Mouse (Mus musculus) myocyte (in vitro differentiated cells): ENCODE data around the gene Ppdpf. TPM values are rescaled to one million over a fixed set of nuclear protein-coding genes. Genes with fewer than 3 reads are reported as not detected.

ENCODE experiments used
- H3K27me3 ChIP-seq: one replicate; pipeline ENCODE4 v1.6.1; 2011; ENCODE audit not compliant: control insufficient read depth, insufficient read depth, insufficient read length
- H3K36me3 ChIP-seq: one replicate; pipeline ENCODE4 v1.6.1; 2011; ENCODE audit not compliant: control insufficient read depth, insufficient read depth
- H3K4me2 ChIP-seq: one replicate; pipeline ENCODE4 v1.6.1; 2011; ENCODE audit warnings: low read depth, control low read depth
- H3K4me3 ChIP-seq: one replicate; pipeline ENCODE4 v1.5.1; 2011; ENCODE audit warnings: mild to moderate bottlenecking, control low read depth, moderate library complexity
- H3K79me2 ChIP-seq: one replicate; pipeline ENCODE4 v1.6.1; 2011; ENCODE audit not compliant: control insufficient read depth, insufficient read depth
- H3ac ChIP-seq: one replicate; pipeline ENCODE4 v1.6.1; 2011; ENCODE audit not compliant: control insufficient read depth, insufficient read length
- CEBPB ChIP-seq: IDR thresholded peaks from 2 replicates; pipeline ENCODE4 v1.6.1; 2011; ENCODE audit warnings: mild to moderate bottlenecking, moderate library complexity; ENCODE audit not compliant: poor library complexity, insufficient read depth, severe bottlenecking
- E2F4 ChIP-seq: IDR thresholded peaks from one replicate; pipeline ENCODE4 v1.6.1; 2011; ENCODE audit warnings: mild to moderate bottlenecking, control low read depth, moderate library complexity; ENCODE audit not compliant: insufficient read depth
- MAX ChIP-seq: IDR thresholded peaks from one replicate; pipeline ENCODE4 v1.6.1; 2011; ENCODE audit warnings: low read depth, mild to moderate bottlenecking, control low read depth
- MYOD1 ChIP-seq, 3 experiments: IDR thresholded peaks; one replicate each; pipeline ENCODE4 v1.6.1; 2011; ENCODE audit warnings: control low read depth in 2 of 3, low read depth in 2 of 3, mild to moderate bottlenecking in 2 of 3, moderate library complexity in 1 of 3; ENCODE audit not compliant: insufficient read length in 2 of 3, control insufficient read depth in 1 of 3
- MYOG ChIP-seq, 3 experiments: IDR thresholded peaks; one replicate each; pipeline ENCODE4 v1.6.1; 2011; ENCODE audit warnings: control low read depth in 2 of 3, low read depth in 2 of 3, mild to moderate bottlenecking in 2 of 3; ENCODE audit not compliant: insufficient read length in 2 of 3, control insufficient read depth in 1 of 3, insufficient read depth in 1 of 3
- POLR2A ChIP-seq: IDR thresholded peaks from one replicate; pipeline ENCODE4 v1.6.1; 2011; ENCODE audit warnings: low read depth, mild to moderate bottlenecking, control low read depth, moderate library complexity; ENCODE audit not compliant: insufficient read length
- POLR2AphosphoS2 ChIP-seq: IDR thresholded peaks from one replicate; pipeline ENCODE4 v1.6.1; 2011; ENCODE audit warnings: low read depth, control low read depth; ENCODE audit not compliant: insufficient read length
- REST ChIP-seq: IDR thresholded peaks from one replicate; pipeline ENCODE4 v1.6.1; 2011; ENCODE audit warnings: mild to moderate bottlenecking, control low read depth, moderate library complexity; ENCODE audit not compliant: insufficient read depth, insufficient read length
- SRF ChIP-seq: IDR thresholded peaks from one replicate; pipeline ENCODE4 v1.6.1; 2011; ENCODE audit warnings: low read depth; ENCODE audit not compliant: control insufficient read depth, insufficient read length
- TCF12 ChIP-seq: IDR thresholded peaks from one replicate; pipeline ENCODE4 v1.6.1; 2011; ENCODE audit warnings: mild to moderate bottlenecking, control low read depth; ENCODE audit not compliant: poor library complexity, insufficient read depth, severe bottlenecking
- TCF3 ChIP-seq: IDR thresholded peaks from one replicate; pipeline ENCODE4 v1.6.1; 2011; ENCODE audit warnings: low read depth, control low read depth; ENCODE audit not compliant: insufficient read length
- USF1 ChIP-seq: IDR thresholded peaks from one replicate; pipeline ENCODE4 v1.6.1; 2011; ENCODE audit warnings: low read depth, mild to moderate bottlenecking, control low read depth, moderate library complexity
- polyA plus RNA-seq: library from polyadenylated mRNA; unstranded; fragments of >200 nt; fragmentation: generic; extraction: Trizol; gene quantifications from one replicate; pipeline ENCODE4 v1.2.1, GENCODE M21; 2012; ENCODE audit warnings: missing spikeins

Gene Ppdpf
- polyA plus RNA-seq, 1 experiment: 43.4 TPM

DNA sequence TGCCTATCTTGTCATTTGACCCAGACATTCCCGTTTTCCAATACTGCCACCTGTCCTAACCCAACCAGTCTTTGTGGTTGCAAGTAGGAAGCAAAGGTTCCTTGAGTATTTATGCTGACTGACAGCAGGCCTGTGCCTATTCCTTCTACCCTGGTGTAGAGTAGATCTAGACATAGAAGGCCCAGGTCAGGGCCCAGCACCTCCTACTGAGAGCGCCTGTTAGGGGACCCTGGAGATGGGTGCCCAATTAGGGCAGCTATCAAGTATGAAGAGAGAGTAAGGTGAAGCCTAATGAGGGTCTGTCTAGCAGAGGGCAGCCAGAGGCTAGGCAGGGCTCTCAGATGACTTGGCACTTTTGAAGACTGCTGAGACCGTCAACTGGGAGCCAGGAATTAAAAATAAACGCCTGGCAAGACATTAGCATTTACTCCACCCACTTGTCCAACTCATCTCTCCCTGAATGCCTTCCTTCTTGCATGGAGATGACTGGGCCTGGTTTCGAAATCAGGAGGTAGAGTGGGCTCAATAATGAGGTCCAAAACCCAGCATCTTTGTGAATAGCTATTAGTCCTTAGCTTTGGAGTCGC is 29.2 kb upstream of the Ppdpf start:
- TF ChIP-seq MYOG (IDR thresholded peaks at IDR 0.05; ENCODE audit: control insufficient read depth in 1 of 3, insufficient read depth in 1 of 3, insufficient read length in 2 of 3, low read depth in 2 of 3) (no peak), MAX (no peak), TCF12 (no peak), MYOD1 (IDR thresholded peaks at IDR 0.05; ENCODE audit: control insufficient read depth in 1 of 3, insufficient read length in 2 of 3, low read depth in 2 of 3) (no peak), SRF (no peak), TCF3 (no peak), USF1 (no peak), E2F4 (no peak), POLR2AphosphoS2 (no peak), REST (no peak), CEBPB (no peak)
- H3ac ChIP-seq: no peak overlapping the region
- no peaks in the 10 kb centered on the region for H3K36me3 ChIP-seq
- peaks cover 43% of the 10 kb centered on the region for H3K27me3 ChIP-seq
- H3K4me3 ChIP-seq: no peak overlapping the region
- no peak overlapping the region for H3K4me2 ChIP-seq
- H3K79me2 ChIP-seq: no peaks in the 10 kb centered on the region

DNA sequence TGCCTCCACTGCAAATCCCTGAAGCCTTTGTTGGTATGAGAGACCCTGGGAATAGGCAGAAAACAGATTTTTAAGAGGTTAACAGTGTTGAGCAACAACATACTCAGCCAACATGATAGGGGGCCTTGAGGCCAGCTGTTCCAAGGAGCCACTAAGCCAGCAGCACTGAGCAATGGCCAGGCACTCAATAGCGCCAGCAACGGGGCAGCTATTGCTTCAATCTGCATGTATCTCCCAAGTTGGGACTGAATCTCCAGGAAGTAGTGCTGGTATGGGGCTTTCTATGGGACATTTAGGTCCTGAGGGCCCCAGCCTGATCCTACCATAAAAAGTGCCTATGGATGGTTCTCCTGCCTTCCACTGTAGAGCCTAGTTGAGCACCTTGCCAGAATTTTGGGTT is 28.6 kb upstream of the Ppdpf start:
- no peak overlapping the region for H3ac ChIP-seq
- H3K27me3 ChIP-seq: peaks cover 37% of the 10 kb centered on the region
- no peak overlapping the region for H3K4me2 ChIP-seq
- H3K36me3 ChIP-seq: no peaks in the 10 kb centered on the region
- H3K79me2 ChIP-seq: no peaks in the 10 kb centered on the region
- TF ChIP-seq SRF (no peak), REST (no peak), CEBPB (no peak), TCF12 (no peak)
- no peak overlapping the region for H3K4me3 ChIP-seq

- Histone ChIP-seq H3K79me2 (no peaks in the 10 kb centered on the region), H3K4me3 (no peak overlapping the region), H3K36me3 (no peaks in the 10 kb centered on the region), H3K27me3 (peaks cover 35% of the 10 kb centered on the region), H3ac (no peak overlapping the region), H3K4me2 (no peak overlapping the region)
- TF ChIP-seq TCF3 (no peak), REST (no peak), POLR2AphosphoS2 (no peak), TCF12 (no peak), MYOD1 (IDR thresholded peaks at IDR 0.05; ENCODE audit: control insufficient read depth in 1 of 3, insufficient read length in 2 of 3, low read depth in 2 of 3) (no peak), SRF (no peak), MYOG (IDR thresholded peaks at IDR 0.05; ENCODE audit: control insufficient read depth in 1 of 3, insufficient read depth in 1 of 3, insufficient read length in 2 of 3, low read depth in 2 of 3) (no peak), MAX (no peak), USF1 (no peak), CEBPB (no peak), E2F4 (no peak), POLR2A (no peak)
Measured at GRCm38 (mm10) chr2:181159091-181159514, 27.9 kb upstream of the Ppdpf start.

DNA sequence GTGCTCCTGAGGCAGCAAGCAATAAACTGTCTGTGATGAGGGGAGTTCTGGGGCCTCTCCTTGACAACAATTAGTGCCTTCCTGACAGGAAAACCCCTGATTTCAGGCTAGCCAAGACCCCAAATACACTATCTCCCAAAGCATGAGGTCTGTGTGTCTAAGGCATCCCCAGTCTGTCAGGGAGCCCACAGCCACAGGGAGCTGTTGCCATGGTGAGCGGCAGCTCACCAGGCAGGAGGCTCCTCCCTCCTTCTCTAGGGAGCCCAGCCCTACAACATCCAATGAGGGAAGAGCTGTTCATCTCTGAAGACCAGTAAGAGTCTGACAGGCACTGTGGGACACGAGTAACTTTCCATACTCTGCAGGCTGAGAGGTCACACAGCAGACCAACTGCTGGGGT is 27.3 kb upstream of the Ppdpf start:
- peaks cover 34% of the 10 kb centered on the region for H3K27me3 ChIP-seq
- H3K79me2 ChIP-seq: no peaks in the 10 kb centered on the region
- H3K4me3 ChIP-seq: no peak overlapping the region

GRCm38 (mm10) chr2:181160821-181161220 is 26.2 kb upstream of the Ppdpf start:
- Histone ChIP-seq H3K4me2 (no peak overlapping the region), H3ac (no peak overlapping the region), H3K36me3 (no peaks in the 10 kb centered on the region), H3K27me3 (peaks cover 31% of the 10 kb centered on the region), H3K4me3 (no peak overlapping the region), H3K79me2 (no peaks in the 10 kb centered on the region)
- TF ChIP-seq MYOG (IDR thresholded peaks at IDR 0.05; ENCODE audit: control insufficient read depth in 1 of 3, insufficient read depth in 1 of 3, insufficient read length in 2 of 3, low read depth in 2 of 3) (no peak), POLR2AphosphoS2 (no peak), MAX (no peak)

More for the DNA sequence above, 27.3 kb upstream of the Ppdpf start:
- Histone ChIP-seq H3ac (no peak overlapping the region), H3K36me3 (no peaks in the 10 kb centered on the region), H3K4me2 (no peak overlapping the region)
- no peak for TF ChIP-seq MYOD1 (IDR thresholded peaks at IDR 0.05; ENCODE audit: control insufficient read depth in 1 of 3, insufficient read length in 2 of 3, low read depth in 2 of 3)
- TF ChIP-seq CEBPB: no peak
- no peak for TF ChIP-seq POLR2A
- no peak for TF ChIP-seq MYOG (IDR thresholded peaks at IDR 0.05; ENCODE audit: control insufficient read depth in 1 of 3, insufficient read depth in 1 of 3, insufficient read length in 2 of 3, low read depth in 2 of 3)
- no peak for TF ChIP-seq TCF3
- TF ChIP-seq POLR2AphosphoS2: no peak
- no peak for TF ChIP-seq REST
- TF ChIP-seq TCF12: no peak
- TF ChIP-seq E2F4: no peak
- no peak for TF ChIP-seq MAX
- no peak for TF ChIP-seq USF1
- TF ChIP-seq SRF: no peak
